Mouse (Mus musculus) midbrain, postnatal 0 days (tissue): Measurements from ENCODE around the gene Poln. TPM values are rescaled to one million over a fixed set of nuclear protein-coding genes. Genes with fewer than 3 reads are reported as not detected.

Source experiments
- ATAC-seq: fragments of 200-750 bp; cut with Nextera tagmentation; 2 replicates; pipeline ENCODE4 v1.8.0; 2017; ENCODE audit warnings: moderate number of reproducible peaks, mild to moderate bottlenecking, moderate TSS enrichment, moderate library complexity; ENCODE audit not compliant: low FRiP score
- DNase-seq: peaks from one replicate; pipeline ENCODE4 v3.0.0-alpha.2; 2015; ENCODE audit warnings: low spot score
- H3K27ac ChIP-seq: fragments of 300-500 bp; sonication (generic); 2 replicates; pipeline ENCODE4 v1.5.1; 2014; ENCODE audit warnings: low read depth, mild to moderate bottlenecking, low read length, mixed read lengths
- H3K27me3 ChIP-seq: fragments of 300-500 bp; sonication (generic); 2 replicates; pipeline ENCODE4 v1.6.1; 2014; ENCODE audit warnings: low read length, control low read depth, mixed read lengths; ENCODE audit not compliant: insufficient read depth
- H3K36me3 ChIP-seq: fragments of 300-500 bp; sonication (generic); 2 replicates; pipeline ENCODE4 v1.6.1; 2014; ENCODE audit warnings: low read length, control low read depth, mixed read lengths; ENCODE audit not compliant: insufficient read depth
- H3K4me1 ChIP-seq: fragments of 300-500 bp; sonication (generic); 2 replicates; pipeline ENCODE4 v1.6.1; 2014; ENCODE audit warnings: mild to moderate bottlenecking, control low read depth, antibody characterized with exemption, low read length, mixed read lengths; ENCODE audit not compliant: insufficient read depth
- H3K4me2 ChIP-seq: fragments of 300-500 bp; sonication (generic); 2 replicates; pipeline ENCODE4 v1.6.1; 2014; ENCODE audit warnings: low read depth, mild to moderate bottlenecking, low read length, mixed read lengths; ENCODE audit not compliant: poor library complexity, severe bottlenecking
- H3K4me3 ChIP-seq: fragments of 300-500 bp; sonication (generic); 2 replicates; pipeline ENCODE4 v1.5.1; 2014; ENCODE audit warnings: low read depth, mild to moderate bottlenecking, low read length, moderate library complexity
- H3K9ac ChIP-seq: fragments of 300-500 bp; sonication (generic); replicated peaks from 2 replicates; pipeline ENCODE4 v1.6.1; 2014; ENCODE audit warnings: mild to moderate bottlenecking, low read length, moderate library complexity, mixed read lengths; ENCODE audit not compliant: poor library complexity, severe bottlenecking
- H3K9me3 ChIP-seq: fragments of 300-500 bp; sonication (generic); 2 replicates; pipeline ENCODE4 v1.6.1; 2016; ENCODE audit warnings: low read length, control low read depth
- CTCF ChIP-seq: IDR thresholded peaks from 2 replicates; pipeline ENCODE4 v1.5.1; 2016; ENCODE audit warnings: antibody characterized with exemption, mild to moderate bottlenecking
- WGBS: fragments of 180-500 bp; shearing (Covaris S2); extraction: QIAGEN DNeasy Blood & Tissue Kit; methylation state at CpG from one replicate; pipeline ENCODE4 v1.1.7; 2014; 5-methylcytosine and 5-hydroxymethylcytosine counted together
- polyA plus RNA-seq: library from polyadenylated mRNA; unstranded; fragments of >200 nt; fragmentation: Nextera tagmentation; extraction: Ambion mirVana; gene quantifications from 2 replicates; pipeline ENCODE4 v1.2.1, GENCODE M21; 2015
- total RNA-seq: library from RNA; depleted of rRNA; stranded (reverse); fragments of >200 nt; gene quantifications from 2 replicates; pipeline ENCODE4 v1.2.3, GENCODE M21; 2014

The Poln gene
- total and polyA plus RNA-seq, 2 experiments from 2014 or later, result 0.05 to 0.67 TPM

DNA sequence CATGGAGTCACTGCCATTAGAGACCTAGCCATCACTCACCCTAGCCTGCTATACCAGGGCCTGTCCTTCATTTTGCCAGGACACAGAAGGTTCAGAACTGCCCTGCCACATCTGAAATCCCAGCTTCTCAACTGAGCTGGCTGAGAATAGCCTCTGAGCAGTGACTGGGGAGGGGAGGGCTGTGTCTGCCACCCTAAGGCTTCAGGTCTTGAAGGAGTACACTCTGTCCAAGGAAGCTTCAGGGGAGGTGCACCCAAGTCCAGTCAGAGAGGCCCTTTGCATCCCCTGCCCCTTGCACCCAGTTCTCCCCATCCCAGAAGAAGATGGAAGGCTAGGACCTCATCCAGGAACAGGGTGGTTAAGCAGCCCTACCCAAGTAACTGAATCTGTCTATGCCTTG, 16.5 kb upstream of the Poln start:
- no peak for TF ChIP-seq CTCF
- H3K36me3 ChIP-seq, result peaks cover 16% of the 10 kb centered on the region; the same call in 1 of the 2 replicates
- DNase-seq, result no peak
- no peak for ATAC-seq
- H3K4me1 ChIP-seq, result peaks cover 43% of the 10 kb centered on the region
- H3K4me3 ChIP-seq, result peak overlapping the region; percentile 93
- no peak overlapping the region for H3K27ac ChIP-seq
- no peaks in the 10 kb centered on the region for H3K27me3 ChIP-seq
- H3K4me2 ChIP-seq, result peak overlapping the region; percentile 97
- H3K9me3 ChIP-seq, result no peaks in the 10 kb centered on the region
- H3K9ac ChIP-seq, result peak overlapping the region; percentile 91; the same call in 1 of the 2 replicates

DNA sequence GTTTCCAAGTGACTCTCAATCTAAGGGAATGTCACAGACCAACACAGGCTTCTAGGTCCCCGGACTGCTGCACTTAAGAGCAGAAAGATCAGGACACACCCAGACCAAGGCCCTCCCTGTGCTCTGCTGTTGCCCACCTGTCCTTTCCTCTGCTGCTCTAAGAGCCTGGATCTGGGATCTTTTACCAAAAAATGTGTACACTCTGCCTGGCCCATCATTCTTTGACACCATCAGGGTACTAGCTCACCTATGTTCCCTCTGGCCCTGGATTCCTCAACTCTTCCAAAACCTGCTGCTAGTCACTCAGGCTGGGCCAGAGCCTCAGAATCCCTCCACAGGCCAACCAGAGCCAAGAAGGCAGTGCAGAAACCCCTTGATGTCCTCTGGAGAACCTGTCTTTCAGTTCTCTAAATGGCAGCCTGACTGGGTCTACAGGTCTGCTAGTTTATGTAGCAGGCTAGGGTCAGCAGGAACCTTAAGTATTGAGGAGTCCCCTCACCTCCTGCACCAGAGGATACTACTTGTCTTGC, 15.9 kb upstream of the Poln start:
- WGBS, result 80% methylated on average over 1 of the region's 1 CpGs
- no peak for ATAC-seq

DNA sequence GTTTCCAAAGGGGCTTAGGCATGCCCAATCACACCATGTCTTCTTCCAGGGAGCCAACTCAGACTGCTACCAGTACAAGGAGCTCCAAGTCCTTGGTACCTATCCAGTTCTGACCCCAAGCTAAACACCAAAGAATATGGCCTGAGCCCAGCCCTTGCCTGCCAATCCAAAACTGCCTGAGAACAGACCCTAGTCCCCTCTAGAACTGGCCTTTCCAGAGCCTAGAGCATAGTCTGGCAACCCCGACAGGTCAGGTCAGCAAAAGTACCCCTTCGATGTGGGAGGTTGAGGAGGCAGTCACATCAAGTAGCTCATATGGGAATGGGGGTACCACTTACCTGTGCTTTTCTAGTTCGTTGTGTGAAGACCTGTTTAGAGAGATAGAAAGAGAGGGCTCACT, 14.7 kb upstream of the Poln start:
- Histone ChIP-seq H3K4me2 (no peak overlapping the region), H3K9ac (0 out of 2 replicates have a peak overlapping the region, but pooled peaks have one; percentile 15), H3K4me1 (peaks cover 43% of the 10 kb centered on the region), H3K36me3 (peaks cover 16% of the 10 kb centered on the region; the same call in 1 of the 2 replicates), H3K9me3 (no peaks in the 10 kb centered on the region), H3K4me3 (no peak overlapping the region), H3K27me3 (no peaks in the 10 kb centered on the region), H3K27ac (no peak overlapping the region)
- WGBS, result 89% methylated on average over 3 of the region's 3 CpGs
- ATAC-seq (no peak), DNase-seq (no peak)
- no peak for TF ChIP-seq CTCF

More for the DNA sequence above, 15.9 kb upstream of the Poln start:
- Histone ChIP-seq H3K27me3 (no peaks in the 10 kb centered on the region), H3K4me1 (peaks cover 43% of the 10 kb centered on the region), H3K36me3 (peaks cover 16% of the 10 kb centered on the region; the same call in 1 of the 2 replicates), H3K9me3 (no peaks in the 10 kb centered on the region), H3K27ac (no peak overlapping the region), H3K4me3 (peak overlapping the region; percentile 3; the same call in 1 of the 2 replicates), H3K9ac (0 out of 2 replicates have a peak overlapping the region, but pooled peaks have one; percentile 91), H3K4me2 (peak overlapping the region; percentile 97)
- TF ChIP-seq CTCF, result no peak
- DNase-seq, result no peak

DNA sequence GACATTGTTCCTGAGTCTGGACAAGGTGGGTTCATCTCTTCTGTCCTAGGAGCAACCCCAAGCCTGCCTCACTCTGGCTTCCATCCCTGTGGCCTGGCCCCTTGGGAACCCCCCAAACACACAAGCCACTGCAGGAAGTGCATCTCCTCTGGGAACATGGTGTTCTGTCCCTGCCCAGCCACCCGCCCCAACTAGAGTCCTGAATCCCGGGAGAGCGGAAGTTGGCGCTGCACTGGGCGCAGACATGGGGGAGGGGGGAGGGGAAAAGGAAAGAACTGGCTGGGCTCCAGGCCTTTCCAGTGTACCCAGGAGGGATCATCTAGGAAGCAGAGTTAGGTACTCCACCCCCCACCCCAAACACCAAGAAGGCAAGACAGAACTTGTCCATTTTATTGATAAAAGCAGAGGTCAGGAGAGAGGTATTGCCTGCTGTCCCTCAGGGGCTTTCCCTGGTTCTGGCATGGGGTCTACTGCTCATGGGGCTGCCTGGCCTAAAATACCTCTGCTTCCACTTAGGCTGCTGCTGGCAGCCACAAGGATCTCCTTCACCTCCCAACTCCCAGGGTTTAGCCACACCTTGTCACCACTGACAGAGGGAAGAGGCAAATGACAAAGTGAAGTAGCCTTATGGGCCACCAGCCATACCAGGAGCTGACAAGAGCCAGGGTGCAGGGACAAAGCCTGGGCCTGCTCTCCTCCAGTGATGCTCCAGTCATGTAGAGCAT, 14.1 kb upstream of the Poln start:
- DNase-seq (peak; percentile 38), ATAC-seq (no peak)
- Histone ChIP-seq H3K4me1 (peaks cover 38% of the 10 kb centered on the region), H3K9ac (0 out of 2 replicates have a peak overlapping the region, but pooled peaks have one; percentile 8), H3K27ac (no peak overlapping the region), H3K9me3 (no peaks in the 10 kb centered on the region), H3K4me2 (no peak overlapping the region), H3K27me3 (no peaks in the 10 kb centered on the region), H3K36me3 (peaks cover 19% of the 10 kb centered on the region; the same call in 1 of the 2 replicates), H3K4me3 (no peak overlapping the region)
- no peak for TF ChIP-seq CTCF
- 70% methylated on average over 5 of the region's 5 CpGs for WGBS

DNA sequence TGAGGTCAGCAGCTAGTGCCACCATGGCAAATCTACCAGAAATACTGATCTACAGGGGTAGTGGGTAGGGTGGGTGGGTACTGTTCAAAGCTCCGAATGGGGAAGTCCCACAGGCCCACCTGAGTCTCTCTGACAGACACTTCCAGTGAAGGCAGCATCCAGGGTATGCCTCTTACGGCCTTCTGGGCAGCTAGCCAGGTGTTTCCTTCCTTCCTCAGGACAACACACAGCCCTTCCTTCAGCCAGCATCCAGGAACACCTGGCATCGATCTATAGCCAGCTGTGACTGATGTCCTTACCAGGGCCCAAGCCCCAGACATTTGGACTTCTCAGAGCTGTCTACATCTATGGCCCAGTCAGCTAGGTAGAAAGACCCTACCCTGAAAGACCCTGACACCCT, 13.2 kb upstream of the Poln start:
- DNase-seq (no peak), ATAC-seq (no peak)
- H3K4me1 ChIP-seq, result peaks cover 38% of the 10 kb centered on the region
- no peaks in the 10 kb centered on the region for H3K9me3 ChIP-seq
- no peaks in the 10 kb centered on the region for H3K27me3 ChIP-seq
- no peak overlapping the region for H3K4me3 ChIP-seq
- no peak overlapping the region for H3K27ac ChIP-seq
- no peak overlapping the region for H3K9ac ChIP-seq
- 62% methylated on average over 3 of the region's 3 CpGs for WGBS
- H3K4me2 ChIP-seq, result no peak overlapping the region
- no peak for TF ChIP-seq CTCF
- peaks cover 28% of the 10 kb centered on the region for H3K36me3 ChIP-seq

DNA sequence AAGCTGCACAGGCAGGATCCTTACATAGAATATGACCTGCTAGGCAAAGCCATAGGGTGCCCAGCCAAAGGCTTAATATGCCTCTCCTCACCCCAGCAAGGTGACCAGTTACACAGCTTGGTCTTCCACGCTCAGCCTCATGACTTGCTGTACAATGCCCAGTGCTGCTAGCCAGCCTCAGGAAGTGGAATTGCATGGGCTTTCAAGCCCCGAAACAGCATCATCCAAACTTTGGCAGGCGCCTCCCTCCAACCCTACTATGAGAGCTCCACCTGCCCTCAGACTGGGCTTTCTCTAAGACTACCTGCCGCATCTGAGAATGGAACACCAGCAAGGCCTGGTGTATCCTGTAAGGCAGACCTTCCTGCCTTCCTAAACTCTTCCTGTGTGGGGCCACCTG, 8.6 kb upstream of the Poln start:
- Histone ChIP-seq H3K4me1 (peaks cover 3% of the 10 kb centered on the region; the same call in 1 of the 2 replicates), H3K36me3 (peaks cover 57% of the 10 kb centered on the region), H3K4me3 (no peak overlapping the region), H3K27ac (no peak overlapping the region), H3K27me3 (no peaks in the 10 kb centered on the region), H3K9me3 (no peaks in the 10 kb centered on the region), H3K4me2 (no peak overlapping the region), H3K9ac (no peak overlapping the region)
- TF ChIP-seq CTCF, result no peak
- ATAC-seq (no peak), DNase-seq (no peak)
- 94% methylated on average over 4 of the region's 4 CpGs for WGBS
